Mouse (Mus musculus): Measurements from ENCODE around the gene Polh.

Gene Polh

DNA sequence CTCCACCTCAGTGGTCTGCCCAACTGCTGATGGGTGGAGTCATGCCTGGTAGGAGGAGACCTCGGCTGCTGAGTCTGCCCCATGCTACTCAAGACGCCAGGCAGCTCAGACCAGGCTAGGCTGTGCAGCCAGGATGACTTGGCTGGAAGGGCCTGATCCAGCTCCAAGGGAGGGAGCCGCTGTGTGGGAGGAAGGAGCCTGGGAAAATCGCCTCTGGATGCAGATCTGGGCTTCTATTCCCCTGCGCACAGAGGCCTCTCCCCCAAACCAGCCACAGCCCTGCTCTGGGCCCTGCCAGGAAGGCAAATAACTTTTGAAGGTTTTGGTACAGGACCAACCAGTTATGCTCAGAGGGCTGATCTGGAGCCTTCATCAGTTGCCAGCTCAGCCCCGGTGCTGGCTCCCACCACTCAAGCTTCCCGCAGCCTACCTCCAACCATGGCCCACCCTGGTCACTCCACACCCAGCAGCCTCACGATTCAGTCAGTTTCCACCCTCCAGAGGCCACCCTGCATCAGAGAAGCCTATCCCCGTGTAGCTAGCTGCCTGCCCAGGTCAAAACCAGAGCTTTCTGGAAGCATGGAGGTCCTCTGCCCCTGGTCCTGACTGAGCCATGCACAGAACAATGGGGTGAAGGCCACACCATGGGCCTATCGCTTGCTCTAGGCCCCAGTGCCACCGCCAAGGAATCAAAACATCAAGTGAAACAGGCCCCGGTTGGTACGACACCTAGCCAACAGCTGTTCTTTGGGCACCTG lies 72.5 kb downstream of the Polh start:
- DNase-seq (ENCODE audit: low spot score), result peak; percentile 71

DNA sequence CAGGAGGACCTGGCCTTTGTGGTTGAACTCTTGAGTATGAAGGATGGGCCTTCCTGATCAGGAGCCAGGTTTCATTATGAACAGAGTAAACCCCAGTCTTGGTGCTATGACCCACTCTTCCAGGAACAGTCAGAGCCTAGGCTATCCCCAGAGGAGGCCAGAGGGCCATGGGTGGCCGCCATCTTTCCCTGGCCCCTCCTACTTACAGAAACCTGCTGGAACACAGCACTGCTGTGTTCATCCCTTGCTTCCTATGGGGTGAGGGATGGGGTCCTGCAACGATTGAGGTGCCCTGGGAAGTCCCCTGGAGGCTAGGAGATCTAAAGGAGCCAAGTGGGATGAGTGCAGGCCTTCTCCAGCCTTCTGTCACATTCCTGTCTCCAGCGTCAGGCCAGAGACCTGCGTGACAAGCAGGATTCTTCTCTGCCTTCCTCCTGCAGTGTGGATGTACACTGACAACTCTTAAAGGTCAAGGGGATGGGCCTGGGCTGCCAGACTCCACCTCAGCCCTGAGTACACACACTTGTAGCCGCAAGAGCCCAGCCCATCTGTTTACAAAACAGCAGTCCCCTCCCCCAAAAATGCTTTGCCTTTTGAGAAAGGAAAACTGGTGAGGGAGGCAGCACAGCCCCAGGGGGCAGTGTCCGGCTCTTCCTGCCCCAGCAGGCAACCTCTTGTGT lies 74.5 kb downstream of the Polh start:
- no peak for DNase-seq (ENCODE audit: low spot score)

DNA sequence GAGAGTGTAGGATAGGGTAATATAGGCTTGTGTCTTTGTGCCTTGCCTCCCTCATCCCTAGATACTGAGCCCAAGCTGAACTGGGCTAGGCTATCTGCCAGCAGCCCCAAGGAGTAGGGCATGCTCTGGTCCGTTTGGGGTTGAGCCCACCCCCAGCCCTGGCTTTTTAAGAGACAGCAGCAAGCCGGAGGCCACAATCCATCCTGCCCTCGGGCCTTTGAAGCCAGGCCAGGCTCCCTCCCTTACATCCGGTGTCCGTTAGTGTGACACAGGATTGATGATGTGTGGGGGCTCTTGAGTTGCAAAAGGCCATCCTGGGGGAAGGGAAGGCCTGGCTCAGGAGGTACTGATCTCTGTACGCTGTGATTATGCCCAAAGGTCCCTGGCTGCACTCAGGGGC lies 75.8 kb downstream of the Polh start:
- no peak for DNase-seq (ENCODE audit: low spot score)

DNA sequence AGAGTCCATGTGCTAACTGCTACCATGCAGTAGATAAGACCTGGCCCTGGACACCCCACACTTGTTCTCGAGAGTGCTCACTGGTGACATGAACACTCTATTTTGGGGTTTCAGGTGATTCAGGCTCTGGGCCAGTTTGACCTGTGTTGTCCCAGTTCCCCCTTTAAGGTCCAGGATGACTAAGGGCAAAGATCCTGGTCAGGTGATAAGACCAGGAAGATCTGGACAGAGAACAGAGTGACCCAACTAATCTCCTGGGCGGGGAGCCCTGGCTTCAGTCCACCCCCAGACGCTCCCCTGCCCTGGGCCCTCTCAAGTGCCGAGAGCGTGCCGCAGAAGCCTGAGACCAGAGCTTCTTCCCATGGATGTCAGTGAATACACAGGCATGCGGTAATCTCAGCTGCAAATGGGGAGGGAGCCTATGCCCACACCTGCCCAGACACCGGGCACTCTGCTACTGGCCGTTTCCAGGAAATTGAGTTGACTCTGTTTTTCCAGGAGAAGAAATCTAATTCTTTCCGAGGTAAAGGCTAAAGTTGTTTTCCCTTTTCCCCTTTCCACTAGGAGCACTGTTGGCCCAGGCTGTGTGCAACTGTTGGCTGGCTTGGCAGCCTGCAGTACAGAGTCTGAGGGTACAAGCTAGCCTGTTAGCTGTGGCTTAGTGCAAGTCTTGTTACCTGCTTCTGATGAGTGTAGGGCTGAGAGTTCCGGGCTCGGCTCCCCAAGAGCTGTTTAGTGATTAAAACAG lies 78.3 kb downstream of the Polh start:
- no peak for DNase-seq (ENCODE audit: low spot score)

DNA sequence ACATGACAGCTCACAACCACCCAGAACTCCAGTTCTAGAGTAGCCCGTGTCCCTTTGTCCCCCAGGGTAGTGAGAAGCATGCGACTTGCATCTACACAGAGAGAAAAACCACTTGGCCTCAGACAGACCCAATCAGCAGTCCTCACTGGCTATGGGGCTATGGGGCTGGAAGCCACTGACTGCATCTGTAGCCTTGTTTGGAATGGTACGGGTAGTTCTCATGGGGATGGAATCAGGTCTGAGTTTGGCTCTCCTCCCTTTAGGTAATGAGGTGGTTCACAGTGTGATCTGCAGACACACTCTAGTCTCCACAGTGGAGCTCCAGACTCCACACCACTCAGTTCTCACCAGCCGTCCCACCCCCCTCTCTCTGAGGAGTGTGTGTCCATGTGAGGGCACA lies 79.2 kb downstream of the Polh start:
- no peak for DNase-seq (ENCODE audit: low spot score)

DNA sequence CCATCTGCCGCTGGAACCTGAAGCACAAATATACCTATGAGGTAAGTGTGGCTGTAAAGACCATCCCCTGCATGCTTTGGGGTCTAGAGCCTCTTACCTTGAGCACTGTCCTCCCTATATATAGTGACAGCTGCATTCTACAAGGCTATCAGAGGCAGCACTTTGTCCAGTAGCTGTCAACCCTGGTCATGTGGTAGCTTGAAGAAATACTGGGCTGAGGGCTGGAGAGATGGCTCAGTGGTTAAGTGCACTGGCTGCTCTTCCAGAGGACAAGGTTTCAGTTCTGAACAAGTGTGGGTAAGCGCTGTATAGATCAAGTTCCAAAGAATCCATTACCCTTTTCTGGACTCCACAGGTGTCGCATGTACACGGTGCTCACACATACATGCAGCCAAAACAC lies 79.7 kb downstream of the Polh start:
- DNase-seq (ENCODE audit: low spot score), result no peak

All from testis, postnatal 14 days (tissue).